Mouse (Mus musculus) intestine, embryonic 15.5 days (tissue): Measurements from ENCODE around the gene Tpmt. TPM values are rescaled to one million over a fixed set of nuclear protein-coding genes. Genes with fewer than 3 reads are reported as not detected.

Experiments
- ATAC-seq: fragments of 200-750 bp; cut with Nextera tagmentation; 2 replicates; pipeline ENCODE4 v1.8.0; 2017; ENCODE audit warnings: moderate TSS enrichment, moderate library complexity
- H3K27ac ChIP-seq: fragments of 300-500 bp; sonication (generic); 2 replicates; pipeline ENCODE4 v1.5.1; 2015; ENCODE audit warnings: mild to moderate bottlenecking, inconsistent platforms
- H3K27me3 ChIP-seq: fragments of 300-500 bp; sonication (generic); replicated peaks from 2 replicates; pipeline ENCODE4 v1.6.1; 2015; ENCODE audit warnings: inconsistent platforms
- H3K36me3 ChIP-seq: fragments of 300-500 bp; sonication (generic); 2 replicates; pipeline ENCODE4 v1.6.1; 2015; ENCODE audit warnings: inconsistent platforms
- H3K4me1 ChIP-seq: fragments of 300-500 bp; sonication (generic); replicated peaks from 2 replicates; pipeline ENCODE4 v1.6.1; 2015; ENCODE audit warnings: inconsistent platforms
- H3K4me2 ChIP-seq: fragments of 300-500 bp; sonication (generic); replicated peaks from 2 replicates; pipeline ENCODE4 v1.6.1; 2015; ENCODE audit warnings: mild to moderate bottlenecking, inconsistent platforms
- H3K4me3 ChIP-seq: fragments of 300-500 bp; sonication (generic); replicated peaks from 2 replicates; pipeline ENCODE4 v1.5.1; 2015; ENCODE audit warnings: inconsistent platforms
- H3K9ac ChIP-seq: fragments of 300-500 bp; sonication (generic); 2 replicates; pipeline ENCODE4 v1.6.1; 2015; ENCODE audit warnings: inconsistent platforms
- H3K9me3 ChIP-seq: fragments of 300-500 bp; sonication (generic); 2 replicates; pipeline ENCODE4 v1.6.1; 2016; ENCODE audit warnings: inconsistent platforms
- WGBS: fragments of 180-500 bp; shearing (Covaris S2); methylation state at CpG from one replicate; pipeline ENCODE4 v1.1.7; 2015; 5-methylcytosine and 5-hydroxymethylcytosine counted together
- polyA plus RNA-seq: library from polyadenylated mRNA; unstranded; fragments of >200 nt; fragmentation: Nextera tagmentation; extraction: Ambion mirVana; gene quantifications from 2 replicates; pipeline ENCODE4 v1.2.1, GENCODE M21; 2015

Gene Tpmt
- polyA plus RNA-seq, 1 experiment from 2014 or later = 24.2 TPM

DNA sequence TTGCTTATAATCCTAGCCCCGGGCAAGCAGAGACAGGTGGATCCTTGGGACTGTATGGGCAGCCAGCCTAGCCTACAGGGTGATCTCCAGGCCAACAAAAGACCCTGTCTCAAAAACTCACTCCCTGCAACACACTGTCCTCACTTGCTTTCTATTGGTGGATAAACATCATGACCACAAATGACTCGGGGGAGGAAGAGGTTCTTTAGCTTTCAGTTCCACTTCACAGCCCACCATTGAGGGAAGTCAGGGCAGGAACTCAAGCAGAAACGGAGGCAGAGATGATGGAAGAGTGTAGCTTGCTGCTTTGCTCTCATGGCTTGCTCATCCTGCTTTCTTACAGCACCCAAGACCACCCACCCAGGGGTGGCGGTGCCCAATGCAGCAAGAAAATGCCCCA, 47.2 kb downstream of the Tpmt start:
- no peaks in the 10 kb centered on the region for H3K27me3 ChIP-seq
- H3K4me3 ChIP-seq = no peak overlapping the region
- H3K4me2 ChIP-seq = no peak overlapping the region
- H3K9me3 ChIP-seq = no peaks in the 10 kb centered on the region
- H3K27ac ChIP-seq = no peak overlapping the region
- no peak overlapping the region for H3K9ac ChIP-seq
- no peaks in the 10 kb centered on the region for H3K36me3 ChIP-seq
- ATAC-seq = no peak
- no peaks in the 10 kb centered on the region for H3K4me1 ChIP-seq
- WGBS = 84% methylated on average over 4 of the region's 4 CpGs

DNA sequence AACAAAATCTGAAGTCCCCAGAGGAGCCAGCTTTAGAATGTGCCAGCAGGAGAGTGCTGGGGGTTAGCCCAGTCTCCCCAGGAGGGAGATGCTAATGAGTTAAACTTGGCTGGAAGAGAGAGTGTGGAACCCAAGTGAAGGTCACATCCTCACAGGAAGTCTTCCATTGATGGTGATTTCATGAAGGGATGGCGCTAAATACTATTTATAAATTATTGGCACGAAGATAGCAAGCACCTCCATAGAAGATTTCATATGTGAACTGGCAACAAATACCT, 51.3 kb downstream of the Tpmt start:
- no peak overlapping the region for H3K4me2 ChIP-seq
- no peak overlapping the region for H3K9ac ChIP-seq
- no peaks in the 10 kb centered on the region for H3K36me3 ChIP-seq
- H3K27ac ChIP-seq = no peak overlapping the region
- no peak overlapping the region for H3K4me3 ChIP-seq
- 85% methylated on average over 2 of the region's 2 CpGs for WGBS
- no peaks in the 10 kb centered on the region for H3K27me3 ChIP-seq
- no peaks in the 10 kb centered on the region for H3K9me3 ChIP-seq
- no peaks in the 10 kb centered on the region for H3K4me1 ChIP-seq
- ATAC-seq = no peak

DNA sequence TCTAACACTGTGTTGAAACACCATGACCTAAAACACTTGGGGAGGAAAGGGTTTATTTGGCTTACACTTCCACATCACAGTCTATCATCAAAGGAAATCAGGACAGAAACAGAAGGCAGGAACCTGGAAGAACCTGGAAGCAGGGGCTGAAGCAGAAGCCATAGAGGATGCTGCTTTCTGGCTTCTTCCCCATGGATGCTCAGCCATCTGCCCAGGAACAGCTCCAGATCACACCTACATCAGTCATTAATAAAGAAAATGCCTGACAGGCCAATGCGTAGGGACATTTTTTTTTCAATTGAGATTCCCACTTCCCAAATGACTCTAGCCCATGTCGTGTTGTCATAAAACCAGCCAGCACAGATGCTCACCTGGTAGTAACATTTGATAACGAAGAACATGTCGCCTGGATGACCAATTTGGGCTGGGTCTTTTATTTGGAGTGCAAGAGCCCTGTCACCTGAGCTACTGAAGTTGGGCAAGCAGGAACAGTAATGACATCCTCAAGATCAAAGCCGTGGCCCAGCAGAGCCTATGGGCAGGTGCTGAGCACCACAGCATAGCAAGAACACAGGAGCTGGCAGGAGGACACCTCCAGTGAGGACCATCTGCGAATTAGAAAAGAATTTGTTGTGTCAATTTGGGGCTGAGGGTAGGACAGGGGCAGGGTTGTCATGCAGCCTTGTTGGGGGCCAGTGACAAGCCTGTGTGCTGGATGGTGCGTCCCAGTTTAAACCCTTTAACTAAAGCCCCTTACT, 51.8 kb downstream of the Tpmt start:
- Histone ChIP-seq H3K27me3 (no peaks in the 10 kb centered on the region), H3K4me3 (no peak overlapping the region), H3K9ac (no peak overlapping the region), H3K9me3 (no peaks in the 10 kb centered on the region), H3K4me2 (no peak overlapping the region), H3K36me3 (no peaks in the 10 kb centered on the region), H3K4me1 (no peaks in the 10 kb centered on the region), H3K27ac (no peak overlapping the region)
- no peak for ATAC-seq
- 78% methylated on average over 7 of the region's 7 CpGs for WGBS

DNA sequence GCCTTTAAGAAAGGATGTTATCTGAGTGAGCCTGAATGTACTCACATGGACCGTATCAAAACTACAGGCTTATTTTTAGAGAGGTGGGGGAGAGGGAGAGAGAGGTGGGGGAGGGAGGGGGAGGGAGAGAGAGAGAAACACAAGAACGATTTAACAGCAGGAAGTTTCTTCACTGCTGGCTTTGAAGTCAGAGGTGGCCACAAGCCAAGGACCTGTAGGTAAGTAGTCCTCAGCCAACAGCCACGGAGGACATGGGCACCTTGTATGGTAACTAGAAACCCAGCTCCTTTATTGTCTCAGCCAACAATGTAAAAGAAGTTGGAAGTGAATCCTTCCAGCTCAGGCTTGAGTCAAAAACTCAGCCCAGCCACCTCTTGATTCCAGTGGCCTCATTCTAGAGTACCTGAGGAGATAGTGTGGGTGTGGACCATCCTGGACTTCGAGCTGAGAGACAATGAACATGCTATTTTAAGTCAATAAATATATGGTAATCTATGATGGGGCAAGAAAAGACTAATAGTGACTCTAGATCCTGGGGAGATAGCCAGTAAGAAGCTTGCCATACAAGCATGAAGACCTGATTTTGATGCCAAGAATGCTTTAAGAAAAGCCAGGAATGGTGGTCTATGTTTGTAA, 54.0 kb downstream of the Tpmt start:
- ATAC-seq = peak; percentile 68
- Histone ChIP-seq H3K4me2 (no peak overlapping the region), H3K4me3 (no peak overlapping the region), H3K27ac (no peak overlapping the region), H3K27me3 (no peaks in the 10 kb centered on the region), H3K4me1 (no peaks in the 10 kb centered on the region), H3K36me3 (no peaks in the 10 kb centered on the region), H3K9me3 (no peaks in the 10 kb centered on the region), H3K9ac (no peak overlapping the region)
- 18% methylated on average over 4 of the region's 4 CpGs for WGBS

DNA sequence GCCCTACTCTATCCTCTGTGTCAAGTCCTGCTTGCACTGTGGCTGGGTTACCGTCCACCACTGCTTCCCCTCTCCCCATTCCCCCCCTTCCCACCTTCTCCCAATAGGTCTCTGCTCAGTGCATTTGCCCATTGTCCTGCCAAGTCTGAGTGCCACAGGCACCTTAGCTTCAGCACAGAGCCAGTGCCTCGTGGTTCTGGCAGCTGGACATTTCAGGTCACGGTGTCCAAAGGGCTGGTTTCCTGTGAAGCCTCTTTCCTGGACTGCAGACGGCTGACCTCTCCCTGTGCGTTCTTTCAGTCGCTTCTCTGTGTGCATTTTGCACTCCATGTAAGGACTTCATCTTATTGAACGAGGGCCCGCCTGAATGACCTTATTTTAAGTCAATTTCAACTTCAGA, 56.6 kb downstream of the Tpmt start:
- WGBS = 78% methylated on average over 8 of the region's 8 CpGs
- H3K27me3 ChIP-seq = no peaks in the 10 kb centered on the region
- no peaks in the 10 kb centered on the region for H3K9me3 ChIP-seq
- no peak overlapping the region for H3K27ac ChIP-seq
- no peak for ATAC-seq
- H3K4me1 ChIP-seq = no peaks in the 10 kb centered on the region
- no peaks in the 10 kb centered on the region for H3K36me3 ChIP-seq
- H3K4me2 ChIP-seq = no peak overlapping the region
- no peak overlapping the region for H3K4me3 ChIP-seq
- H3K9ac ChIP-seq = no peak overlapping the region

DNA sequence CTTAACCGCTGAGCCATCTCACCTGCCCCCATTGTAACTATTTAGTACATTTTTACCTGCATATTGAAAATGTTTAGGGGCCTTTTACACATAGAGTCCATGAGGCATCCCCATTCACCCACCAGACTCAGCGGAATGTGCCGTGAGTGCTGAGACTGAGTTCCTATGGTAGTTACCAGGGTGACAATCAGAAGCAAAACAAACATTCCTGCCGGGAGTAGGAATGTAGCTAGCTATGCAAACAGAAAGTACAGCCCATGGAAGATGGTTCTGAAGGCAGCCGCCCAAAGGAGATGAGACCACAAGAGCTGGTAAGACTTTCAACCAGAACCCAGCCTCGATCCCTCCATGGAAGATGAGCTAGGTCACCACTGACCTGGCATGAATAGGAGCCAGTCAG, 58.3 kb downstream of the Tpmt start:
- Histone ChIP-seq H3K9me3 (no peaks in the 10 kb centered on the region), H3K27me3 (no peaks in the 10 kb centered on the region), H3K36me3 (no peaks in the 10 kb centered on the region), H3K9ac (no peak overlapping the region), H3K4me3 (no peak overlapping the region), H3K4me2 (no peak overlapping the region), H3K4me1 (no peaks in the 10 kb centered on the region), H3K27ac (no peak overlapping the region)
- 0 out of 2 replicates have a peak, but pooled peaks have one; percentile 28 for ATAC-seq
- 56% methylated on average over 6 of the region's 6 CpGs for WGBS

DNA sequence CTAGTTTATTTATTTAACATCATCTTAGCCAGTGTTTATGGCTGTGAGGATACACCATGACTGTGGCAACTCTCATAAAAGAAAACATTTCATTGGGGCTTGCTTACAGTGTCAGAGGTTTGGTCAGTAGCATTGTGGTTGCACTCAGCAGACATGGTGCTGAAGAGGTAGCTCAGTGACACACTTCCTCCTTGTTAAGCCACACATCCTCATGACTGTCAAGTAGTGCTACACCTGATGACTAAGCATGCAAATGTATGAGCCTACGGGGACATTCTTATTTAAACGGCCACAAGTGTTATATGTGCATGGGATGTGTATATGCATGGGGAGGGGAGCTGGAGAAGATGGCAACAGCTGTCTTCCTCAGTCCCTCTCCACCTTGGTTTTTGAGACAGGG, 60.7 kb downstream of the Tpmt start:
- Histone ChIP-seq H3K9me3 (no peaks in the 10 kb centered on the region), H3K36me3 (no peaks in the 10 kb centered on the region), H3K27me3 (no peaks in the 10 kb centered on the region), H3K4me1 (no peaks in the 10 kb centered on the region), H3K9ac (no peak overlapping the region), H3K4me2 (no peak overlapping the region), H3K4me3 (no peak overlapping the region), H3K27ac (no peak overlapping the region)
- WGBS = 82% methylated on average over 2 of the region's 2 CpGs
- no peak for ATAC-seq

DNA sequence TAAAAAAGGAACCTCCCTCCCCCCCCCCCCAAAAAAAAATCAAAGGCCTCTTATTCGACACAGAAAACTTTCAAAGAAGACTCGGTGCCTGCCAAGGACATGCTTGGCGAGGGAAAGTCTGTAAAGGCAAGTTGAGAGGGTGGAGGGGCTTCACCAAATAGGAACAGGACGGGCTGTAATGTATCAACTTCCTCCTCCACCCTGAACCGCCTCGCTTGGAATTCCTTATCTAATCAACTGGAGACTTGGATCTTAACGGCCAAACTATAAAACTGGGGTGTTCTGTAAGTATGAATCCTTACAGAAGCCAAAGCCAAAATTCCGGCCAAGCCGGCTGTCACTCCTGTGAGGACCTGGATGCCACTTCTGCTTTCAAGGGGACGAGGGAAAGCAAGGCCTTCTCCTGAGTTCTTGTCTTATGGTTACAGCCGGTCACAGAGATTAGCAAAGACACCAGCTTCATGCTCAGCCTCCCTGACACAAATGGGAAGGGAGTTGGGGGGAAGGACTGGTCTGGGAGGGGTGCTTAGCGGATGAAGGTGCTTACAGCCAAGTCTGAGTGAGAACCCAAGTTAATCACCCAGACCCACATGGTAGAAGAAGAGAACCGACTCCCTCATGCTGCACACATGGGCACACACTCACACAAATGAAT, 64.6 kb downstream of the Tpmt start:
- Histone ChIP-seq H3K9me3 (no peaks in the 10 kb centered on the region), H3K4me2 (no peak overlapping the region), H3K4me3 (no peak overlapping the region), H3K27me3 (no peaks in the 10 kb centered on the region), H3K27ac (0 out of 2 replicates have a peak overlapping the region, but pooled peaks have one; percentile 5), H3K36me3 (no peaks in the 10 kb centered on the region), H3K9ac (no peak overlapping the region), H3K4me1 (no peaks in the 10 kb centered on the region)
- peak; percentile 72 for ATAC-seq
- 35% methylated on average over 13 of the region's 13 CpGs for WGBS

DNA sequence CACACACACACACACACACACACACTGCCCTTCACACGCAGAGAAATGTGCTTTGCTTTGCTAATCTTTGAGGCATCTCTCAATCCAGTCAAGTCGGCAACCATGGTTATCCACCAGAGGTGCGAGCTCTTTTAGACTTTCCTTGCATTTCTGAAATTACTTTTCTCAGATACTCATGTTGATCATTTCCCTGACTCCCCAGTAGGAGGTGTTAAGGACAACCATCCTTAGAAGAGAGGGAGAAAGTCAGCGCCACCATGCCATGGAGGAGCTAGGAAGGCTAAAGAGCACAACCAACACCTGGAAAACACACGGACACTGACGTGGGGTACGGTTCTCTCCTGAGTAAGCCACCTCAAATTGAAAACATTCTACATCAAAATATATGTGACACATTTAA, 68.0 kb downstream of the Tpmt start:
- Histone ChIP-seq H3K4me3 (no peak overlapping the region), H3K9ac (no peak overlapping the region), H3K36me3 (no peaks in the 10 kb centered on the region), H3K4me1 (no peaks in the 10 kb centered on the region), H3K4me2 (no peak overlapping the region), H3K27ac (no peak overlapping the region), H3K9me3 (no peaks in the 10 kb centered on the region), H3K27me3 (no peaks in the 10 kb centered on the region)
- no peak for ATAC-seq
- WGBS = 90% methylated on average over 7 of the region's 7 CpGs

DNA sequence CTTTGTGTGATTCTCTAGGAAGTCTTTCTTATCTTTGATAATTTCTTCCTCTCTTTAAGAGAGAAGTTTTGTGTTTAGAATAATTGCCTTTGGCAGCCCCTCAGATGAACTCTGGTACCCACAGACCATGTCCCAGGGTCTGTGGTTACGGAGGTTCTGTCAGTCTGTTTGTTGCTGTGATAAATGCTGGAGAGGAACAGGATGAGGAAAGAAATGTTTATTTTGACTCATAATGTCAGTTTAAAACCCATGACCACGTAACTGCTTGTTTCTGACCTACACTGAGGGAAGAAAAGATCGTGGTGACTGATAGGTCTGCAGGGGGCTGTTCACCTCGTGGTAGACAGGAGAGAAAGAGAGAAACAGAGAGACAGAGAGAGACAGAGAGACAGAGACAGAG, 68.6 kb downstream of the Tpmt start:
- WGBS = 37% methylated on average over 4 of the region's 4 CpGs
- Histone ChIP-seq H3K27ac (no peak overlapping the region), H3K36me3 (no peaks in the 10 kb centered on the region), H3K4me3 (no peak overlapping the region), H3K9me3 (no peaks in the 10 kb centered on the region), H3K9ac (no peak overlapping the region), H3K4me2 (no peak overlapping the region), H3K27me3 (no peaks in the 10 kb centered on the region), H3K4me1 (no peaks in the 10 kb centered on the region)
- ATAC-seq = no peak

DNA sequence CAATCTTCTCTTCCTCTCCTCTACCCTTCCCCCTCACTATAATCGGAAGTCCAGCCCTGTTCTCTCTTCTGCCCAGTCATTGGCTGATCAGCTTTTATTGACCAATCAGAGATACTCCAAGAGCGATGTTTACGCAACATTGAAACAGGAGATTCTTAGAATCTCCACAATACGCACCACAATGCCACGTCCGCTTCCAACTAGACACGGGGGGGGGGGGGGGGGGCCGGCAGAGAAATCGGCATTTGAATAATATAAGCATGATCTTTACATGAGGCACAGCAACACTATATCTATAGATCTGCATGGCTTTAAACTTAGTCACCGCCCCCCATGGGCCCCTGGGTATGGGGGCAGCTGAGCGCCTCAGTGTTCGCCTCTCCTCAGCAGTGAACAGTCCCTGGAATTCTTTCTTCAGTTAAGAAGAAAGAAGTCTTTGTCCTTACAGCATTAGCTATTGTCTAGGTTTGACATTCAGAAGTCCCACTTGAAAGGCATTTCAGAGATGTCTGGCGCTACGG, 69.4 kb downstream of the Tpmt start:
- Histone ChIP-seq H3K36me3 (no peaks in the 10 kb centered on the region), H3K4me1 (no peaks in the 10 kb centered on the region), H3K9me3 (no peaks in the 10 kb centered on the region), H3K27ac (no peak overlapping the region), H3K27me3 (no peaks in the 10 kb centered on the region), H3K4me3 (no peak overlapping the region), H3K9ac (no peak overlapping the region), H3K4me2 (peak overlapping the region; percentile 35)
- no peak for ATAC-seq
- WGBS = 60% methylated on average over 14 of the region's 14 CpGs
